In genomic region chr9:119425976-119426415, GRCm38 (mm10) we compare ENCODE assay signal across 10 mouse cellular contexts. TPM values are rescaled to one million over a fixed set of nuclear protein-coding genes. Genes with fewer than 3 reads are reported as not detected.
A peak's percentile ranks its signal among the peaks of the same experiment; 100 is the strongest.
DNase-seq lines count a peak whose midpoint lies in the region; ATAC-seq and TF ChIP-seq lines count a peak whose summit lies in the region.
"Had no signal": no experiment of that assay in that cellular context is flagged by ENCODE, and none has a peak within 500 bp of the region (broad histone marks: within the 10 kb centered on the region; RNA-seq: fewer than 3 reads in every experiment).

No protein-coding gene starts in this region.

- H3K9me3 ChIP-seq in heart, embryonic 15.5 days (replicated peaks) = no peaks in the 10 kb centered on the region
- H3K9me3 ChIP-seq in E14TG2a.4 (ENCODE audit: low read length) = no peaks in the 10 kb centered on the region
- H3K9me3 ChIP-seq in embryonic facial prominence, embryonic 13.5 days = no peaks in the 10 kb centered on the region
- H3K9me3 ChIP-seq in lung, embryonic 15.5 days = no peaks in the 10 kb centered on the region
- H3K9me3 ChIP-seq: forebrain, embryonic 13.5 days; megakaryocyte, embryonic 14.5 days had no signal

- H3K36me3 ChIP-seq in heart, embryonic 15.5 days = 0 out of 2 replicates have a peak, but pooled peaks cover 3% of the 10 kb centered on the region
- peaks cover 45% of the 10 kb centered on the region for H3K36me3 ChIP-seq in E14TG2a.4 (ENCODE audit: insufficient read depth, low read length)
- peaks cover 27% of the 10 kb centered on the region for H3K36me3 ChIP-seq in embryonic facial prominence, embryonic 13.5 days
- H3K36me3 ChIP-seq in lung, embryonic 15.5 days = peaks cover 3% of the 10 kb centered on the region; the same call in 1 of the 2 replicates

- H3K27me3 ChIP-seq in heart, embryonic 15.5 days = no peaks in the 10 kb centered on the region
- no peaks in the 10 kb centered on the region for H3K27me3 ChIP-seq in E14TG2a.4 (ENCODE audit: insufficient read depth, low read length)
- H3K27me3 ChIP-seq in embryonic facial prominence, embryonic 13.5 days = no peaks in the 10 kb centered on the region
- H3K27me3 ChIP-seq in lung, embryonic 15.5 days = no peaks in the 10 kb centered on the region
- H3K27me3 ChIP-seq: forebrain, embryonic 13.5 days had no signal

- H3K27ac ChIP-seq in heart, embryonic 15.5 days = peak overlapping the region; percentile 90
- peak overlapping the region; percentile 55; the same call in 1 of the 2 replicates for H3K27ac ChIP-seq in embryonic facial prominence, embryonic 13.5 days
- H3K27ac ChIP-seq in lung, embryonic 15.5 days = peak overlapping the region; percentile 66

- peaks cover 36% of the 10 kb centered on the region for H3K4me1 ChIP-seq in heart, embryonic 15.5 days (replicated peaks)
- H3K4me1 ChIP-seq in E14TG2a.4 (replicated peaks; ENCODE audit: low read depth, low read length) = peaks cover 90% of the 10 kb centered on the region
- peaks cover 26% of the 10 kb centered on the region for H3K4me1 ChIP-seq in embryonic facial prominence, embryonic 13.5 days
- peaks cover 35% of the 10 kb centered on the region for H3K4me1 ChIP-seq in lung, embryonic 15.5 days

- no peak for TF ChIP-seq CTCF in E14TG2a.4 (conservative IDR thresholded peaks at IDR 0.05; ENCODE audit: low read length)

- WGBS in heart, embryonic 15.5 days = 77% methylated on average over 13 of the region's 13 CpGs
- 85% methylated on average over 13 of the region's 13 CpGs for WGBS in embryonic facial prominence, embryonic 13.5 days
- 62% methylated on average over 13 of the region's 13 CpGs for WGBS in lung, embryonic 15.5 days

- H3K4me3 ChIP-seq in heart, embryonic 15.5 days = no peak overlapping the region
- 0 out of 2 replicates have a peak overlapping the region, but pooled peaks have one; percentile 10 for H3K4me3 ChIP-seq in E14TG2a.4 (replicated peaks; ENCODE audit: low read length)
- H3K4me3 ChIP-seq in embryonic facial prominence, embryonic 13.5 days = no peak overlapping the region
- H3K4me3 ChIP-seq in lung, embryonic 15.5 days = no peak overlapping the region
- H3K4me3 ChIP-seq: forebrain, embryonic 13.5 days had no signal

- 0 out of 2 replicates have a peak overlapping the region, but pooled peaks have one; percentile 5 for H3K9ac ChIP-seq in heart, embryonic 15.5 days
- no peak overlapping the region for H3K9ac ChIP-seq in embryonic facial prominence, embryonic 13.5 days
- no peak overlapping the region for H3K9ac ChIP-seq in lung, embryonic 15.5 days

- peak overlapping the region; percentile 37; the same call in 1 of the 2 replicates for H3K4me2 ChIP-seq in heart, embryonic 15.5 days
- no peak overlapping the region for H3K4me2 ChIP-seq in embryonic facial prominence, embryonic 13.5 days
- H3K4me2 ChIP-seq in lung, embryonic 15.5 days = no peak overlapping the region
- H3K4me2 ChIP-seq: forebrain, embryonic 13.5 days had no signal

- no peak for ATAC-seq in heart, embryonic 15.5 days (replicated peaks; ENCODE audit: insufficient number of reproducible peaks, insufficient read depth, low FRiP score, low read depth)
- ATAC-seq in embryonic facial prominence, embryonic 13.5 days (ENCODE audit: insufficient number of reproducible peaks, insufficient read depth, low FRiP score, low TSS enrichment, low read depth) = no peak
- ATAC-seq in lung, embryonic 15.5 days (ENCODE audit: borderline replicate concordance, extremely low read depth, low FRiP score, low TSS enrichment) = peak; percentile 2; the same call in 1 of the 2 replicates

- DNase-seq in heart, adult 11 months = no peak
- DNase-seq in urinary bladder, postnatal 25 days (ENCODE audit: low spot score) = no peak
- DNase-seq in thymus, postnatal 10 days (ENCODE audit: low spot score in 2 of 2) = no peak
- DNase-seq: thymus, adult 2 months had no signal

RNA-seq across cellular contexts. Expression of gene Exog, which starts 18.7 kb away (rescaled TPM):
- polyA plus RNA-seq in heart, embryonic 15.5 days (2015; fragmentation: Nextera tagmentation; extraction: Ambion mirVana) = 9.7 and 12.0 TPM in 2 replicates
- polyA plus RNA-seq in embryonic facial prominence, embryonic 13.5 days (2015; fragmentation: Nextera tagmentation; extraction: Ambion mirVana) = 41.4 and 43.8 TPM in 2 replicates
- 27.3 and 29.2 TPM in 2 replicates for polyA plus RNA-seq in lung, embryonic 15.5 days (2015; fragmentation: Nextera tagmentation; extraction: Ambion mirVana)

RNA-seq across cellular contexts. Expression of gene Acvr2b, which starts 24.1 kb away (rescaled TPM):
- 9.5 and 12.6 TPM in 2 replicates for polyA plus RNA-seq in heart, embryonic 15.5 days (2015; fragmentation: Nextera tagmentation; extraction: Ambion mirVana)
- 18.0 and 18.7 TPM in 2 replicates for polyA plus RNA-seq in embryonic facial prominence, embryonic 13.5 days (2015; fragmentation: Nextera tagmentation; extraction: Ambion mirVana)
- 14.1 and 18.8 TPM in 2 replicates for polyA plus RNA-seq in lung, embryonic 15.5 days (2015; fragmentation: Nextera tagmentation; extraction: Ambion mirVana)
